19 mouse cellular contexts compared by ENCODE assay signal in genomic region chr11:87701877-87702620, GRCm38 (mm10). TPM values are rescaled to one million over a fixed set of nuclear protein-coding genes. Genes with fewer than 3 reads are reported as not detected.
DNase-seq lines count a peak whose midpoint lies in the region; ATAC-seq and TF ChIP-seq lines count a peak whose summit lies in the region.
"Had no signal": no experiment of that assay in that cellular context is flagged by ENCODE, and none has a peak within 500 bp of the region (broad histone marks: within the 10 kb centered on the region; RNA-seq: fewer than 3 reads in every experiment).

No protein-coding gene starts in this region.

- H3K36me3 ChIP-seq in kidney, embryonic 14.5 days (ENCODE audit: control insufficient read depth, insufficient read depth, low read length) = no peaks in the 10 kb centered on the region
- peaks cover 28 to 79% of the 10 kb centered on the region in 2 experiments for H3K36me3 ChIP-seq in CH12.LX (replicated peaks in 1 of 2; ENCODE audit: control insufficient read depth in 1 of 2, insufficient read depth in 1 of 2, low read length in 1 of 2)
- H3K36me3 ChIP-seq in liver, embryonic 12.5 days = peaks cover 2% of the 10 kb centered on the region; the same call in 1 of the 2 replicates
- no peaks in the 10 kb centered on the region; the same call in 1 of the 2 replicates for H3K36me3 ChIP-seq in small intestine, adult 2 months (ENCODE audit: control insufficient read depth, insufficient read depth, low read length)
- H3K36me3 ChIP-seq: embryonic facial prominence, embryonic 12.5 days had no signal

- intact Hi-C loops in left cerebral cortex, postnatal 14 days (cut with DNase I) = no loop called here

- WGBS in kidney, embryonic 14.5 days = 83% methylated on average over 14 of the region's 14 CpGs
- WGBS in liver, embryonic 12.5 days (ENCODE audit: insufficient replicate concordance) = 36% methylated on average over 14 of the region's 14 CpGs
- WGBS in small intestine, adult 2 months = 26% methylated on average over 14 of the region's 14 CpGs

- no peak overlapping the region for H3K9ac ChIP-seq in kidney, embryonic 14.5 days (ENCODE audit: low read depth, low read length)
- peak overlapping the region; percentile 15; the same call in 1 of the 2 replicates for H3K9ac ChIP-seq in CH12.LX (ENCODE audit: insufficient read depth, low read depth)
- peak overlapping the region; percentile 28; the same call in 1 of the 2 replicates for H3K9ac ChIP-seq in liver, embryonic 12.5 days
- H3K9ac ChIP-seq: embryonic facial prominence, embryonic 12.5 days; lung, embryonic 14.5 days had no signal

- no peak overlapping the region for H3K27ac ChIP-seq in kidney, embryonic 14.5 days (ENCODE audit: low read depth, low read length)
- H3K27ac ChIP-seq in CH12.LX (ENCODE audit: insufficient read depth, low read depth) = no peak overlapping the region
- peak overlapping the region; percentile 78 for H3K27ac ChIP-seq in liver, embryonic 12.5 days
- peak overlapping the region; percentile 82 for H3K27ac ChIP-seq in small intestine, adult 2 months (ENCODE audit: insufficient read depth, low read depth, low read length)
- H3K27ac ChIP-seq: embryonic facial prominence, embryonic 12.5 days; hindbrain, postnatal 0 days; macrophage had no signal

- TF ChIP-seq EP300 in CH12.LX (IDR thresholded peaks at IDR 0.05; ENCODE audit: low read length) = no peak

- H3K9me3 ChIP-seq in kidney, embryonic 14.5 days (ENCODE audit: control insufficient read depth, low read length) = no peaks in the 10 kb centered on the region
- no peaks in the 10 kb centered on the region for H3K9me3 ChIP-seq in CH12.LX (replicated peaks; ENCODE audit: low read length)
- H3K9me3 ChIP-seq in liver, embryonic 12.5 days (replicated peaks) = no peaks in the 10 kb centered on the region
- H3K9me3 ChIP-seq: embryonic facial prominence, embryonic 12.5 days had no signal

- ATAC-seq in kidney, embryonic 14.5 days (ENCODE audit: low FRiP score, low TSS enrichment) = no peak
- ATAC-seq in liver, embryonic 12.5 days = no peak
- ATAC-seq: forebrain, embryonic 16.5 days; hindbrain, postnatal 0 days had no signal

- TF ChIP-seq POLR2A in CH12.LX (IDR thresholded peaks at IDR 0.05; ENCODE audit: low read depth, low read length) = no peak; the same call in 1 of the 2 replicates
- TF ChIP-seq POLR2A in small intestine, adult 2 months (IDR thresholded peaks at IDR 0.05; ENCODE audit: low read depth, low read length) = no peak

- DNase-seq in kidney, adult 8-10 months = peak; percentile 12 to 42
- no peak for DNase-seq in CH12.LX (ENCODE audit: extremely low read depth)
- DNase-seq in thymus, postnatal 10 days (ENCODE audit: low spot score in 2 of 2) = no peak
- no peak for DNase-seq in left cerebral cortex, postnatal 14 days (ENCODE audit: low spot score in 2 of 2)
- DNase-seq: adrenal gland, postnatal 25 days; cerebellum, adult 2 months; heart, adult 11 months; heart, postnatal 4 days; lung, embryonic 14.5 days; right cerebral cortex, adult 18-20 months; thymus, postnatal 14 days had no signal

- peaks cover 49% of the 10 kb centered on the region for H3K79me2 ChIP-seq in CH12.LX (replicated peaks; ENCODE audit: control insufficient read depth, extremely low read depth, insufficient read depth, poor library complexity, severe bottlenecking)

- no peak overlapping the region for H3K4me2 ChIP-seq in kidney, embryonic 14.5 days (replicated peaks; ENCODE audit: low read depth, low read length)
- peak overlapping the region; percentile 67 for H3K4me2 ChIP-seq in CH12.LX (ENCODE audit: insufficient read depth, low read depth, poor library complexity, severe bottlenecking)
- peak overlapping the region; percentile 34 for H3K4me2 ChIP-seq in liver, embryonic 12.5 days
- H3K4me2 ChIP-seq: embryonic facial prominence, embryonic 12.5 days; lung, embryonic 14.5 days had no signal

- no peak overlapping the region for H3K4me3 ChIP-seq in kidney, embryonic 14.5 days (ENCODE audit: low read length)
- H3K4me3 ChIP-seq in CH12.LX (replicated peaks in 1 of 3; ENCODE audit: low read depth in 2 of 3, low read length in 2 of 3, poor library complexity in 1 of 3) = no peak overlapping the region
- H3K4me3 ChIP-seq in liver, embryonic 12.5 days = no peak overlapping the region; the same call in 1 of the 2 replicates
- no peak overlapping the region for H3K4me3 ChIP-seq in small intestine, adult 2 months (ENCODE audit: low read depth, low read length)
- H3K4me3 ChIP-seq: embryonic facial prominence, embryonic 12.5 days had no signal

- no peaks in the 10 kb centered on the region for H3K4me1 ChIP-seq in kidney, embryonic 14.5 days (ENCODE audit: control insufficient read depth, insufficient read depth, low read length)
- peaks cover 17 to 55% of the 10 kb centered on the region in 2 experiments for H3K4me1 ChIP-seq in CH12.LX (ENCODE audit: control insufficient read depth in 1 of 2, insufficient read depth in 2 of 2)
- H3K4me1 ChIP-seq in liver, embryonic 12.5 days = peaks cover 84% of the 10 kb centered on the region
- peaks cover 47% of the 10 kb centered on the region for H3K4me1 ChIP-seq in small intestine, adult 2 months (ENCODE audit: control insufficient read depth, insufficient read depth, insufficient read length, low read length)
- H3K4me1 ChIP-seq: embryonic facial prominence, embryonic 12.5 days had no signal

- in situ Hi-C loops in CH12.LX (cut with MboI; ENCODE audit: low pct_ligation_motif_present, low pct_unique_long_range_greater_than_20kb, low sequenced_read_pairs) = no loop called here

- no peak for TF ChIP-seq CTCF in CH12.LX (conservative IDR thresholded peaks at IDR 0.05 in 1 of 2, IDR thresholded peaks at IDR 0.05 in 1 of 2; ENCODE audit: low read depth in 2 of 2, low read length in 2 of 2)
- no peak for TF ChIP-seq CTCF in small intestine, adult 2 months (IDR thresholded peaks at IDR 0.05; ENCODE audit: extremely low read depth, insufficient read length, insufficient replicate concordance, low read depth, low read length)

- no peak for TF ChIP-seq RAD21 in CH12.LX (IDR thresholded peaks at IDR 0.05; ENCODE audit: low read depth, low read length)

- H3K27me3 ChIP-seq in kidney, embryonic 14.5 days (ENCODE audit: control insufficient read depth, insufficient read depth, low read length) = no peaks in the 10 kb centered on the region
- H3K27me3 ChIP-seq in CH12.LX (replicated peaks) = no peaks in the 10 kb centered on the region
- H3K27me3 ChIP-seq in liver, embryonic 12.5 days (replicated peaks) = no peaks in the 10 kb centered on the region
- H3K27me3 ChIP-seq in small intestine, adult 2 months (ENCODE audit: control insufficient read depth, insufficient read depth, low read length) = no peaks in the 10 kb centered on the region
- H3K27me3 ChIP-seq: embryonic facial prominence, embryonic 12.5 days had no signal

- dilution Hi-C loops in CH12.LX (cut with MboI; ENCODE audit: extremely low pct_ligation_motif_present, extremely low pct_unique_long_range_greater_than_20kb, low sequenced_read_pairs) = no loop called here

TF ChIP-seq in CH12.LX, 34 proteins besides CTCF, POLR2A, EP300 and RAD21 (continues in another document):
- no peak for TF ChIP-seq E2F4 (IDR thresholded peaks at IDR 0.05; ENCODE audit: insufficient replicate concordance, low read depth, low read length)
- no peak; the same call in 1 of the 2 replicates for TF ChIP-seq MXI1 (IDR thresholded peaks at IDR 0.05; ENCODE audit: low read depth, low read length)
- TF ChIP-seq ZKSCAN1 (IDR thresholded peaks at IDR 0.05; ENCODE audit: borderline replicate concordance, low read depth, low read length) = no peak
- TF ChIP-seq CHD2 (IDR thresholded peaks at IDR 0.05; ENCODE audit: low read length) = no peak
- TF ChIP-seq ZC3H11A (IDR thresholded peaks at IDR 0.05; ENCODE audit: low read depth, low read length) = no peak
- TF ChIP-seq BHLHE40 (IDR thresholded peaks at IDR 0.05; ENCODE audit: low read depth, low read length) = peak; percentile 42; the same call in 1 of the 2 replicates
- 0 out of 2 replicates have a peak, but pooled peaks have one; percentile 5 for TF ChIP-seq SIN3A (IDR thresholded peaks at IDR 0.05; ENCODE audit: low read length)
- TF ChIP-seq HCFC1 (IDR thresholded peaks at IDR 0.05; ENCODE audit: low read depth, low read length) = no peak
- no peak for TF ChIP-seq NELFE (IDR thresholded peaks at IDR 0.05; ENCODE audit: low read depth, low read length)
- TF ChIP-seq NRF1 (IDR thresholded peaks at IDR 0.05; ENCODE audit: low read depth, low read length) = peak; percentile 62
- no peak for TF ChIP-seq ETS1 (conservative IDR thresholded peaks at IDR 0.05; ENCODE audit: low read depth, low read length)
- TF ChIP-seq MYC (IDR thresholded peaks at IDR 0.05; ENCODE audit: low read depth, low read length) = 0 out of 2 replicates have a peak, but pooled peaks have one; percentile 54
- 0 out of 2 replicates have a peak, but pooled peaks have one; percentile 28 for TF ChIP-seq TBP (conservative IDR thresholded peaks at IDR 0.05; ENCODE audit: low read depth, low read length)
- no peak for TF ChIP-seq ZMIZ1 (IDR thresholded peaks at IDR 0.05; ENCODE audit: low read depth, low read length)

RNA-seq across cellular contexts. Expression of gene Supt4a, which starts 35.3 kb away (rescaled TPM):
- 188 and 200 TPM in 2 replicates for polyA plus RNA-seq in kidney, embryonic 14.5 days (2014; fragmentation: Nextera tagmentation; extraction: Ambion mirVana)
- total RNA-seq in CH12.LX (2012; rRNA removed) (241 and 287 TPM in 2 replicates), CH12.LX (2014; rRNA removed) (251 and 256 TPM in 2 replicates)
- 220 and 229 TPM in 2 replicates for polyA plus RNA-seq in CH12.LX (2012; ENCODE audit: insufficient read length, low read depth)
- polyA plus RNA-seq in liver, embryonic 12.5 days (2016; fragmentation: Nextera tagmentation; extraction: Ambion mirVana) = 207 and 209 TPM in 2 replicates
- 21.5 and 43.3 TPM in 2 replicates for polyA plus RNA-seq in small intestine, adult 2 months (2012; rRNA removed)
- 10 to 100 TPM; 60.6 to 67.6 TPM for total RNA-seq in left cerebral cortex, postnatal 14 days (2021)

RNA-seq across cellular contexts. Expression of gene Rnf43, which starts 39.5 kb away (rescaled TPM):
- 5.9 and 10.4 TPM in 2 replicates for polyA plus RNA-seq in kidney, embryonic 14.5 days (2014; fragmentation: Nextera tagmentation; extraction: Ambion mirVana)
- total RNA-seq in CH12.LX (2012; rRNA removed) = 23.8 and 27.7 TPM in 2 replicates
- total RNA-seq in CH12.LX (2014; rRNA removed) = 10.7 and 12.2 TPM in 2 replicates
- polyA plus RNA-seq in CH12.LX (2012; ENCODE audit: insufficient read length, low read depth) = 26.3 and 27.8 TPM in 2 replicates
- 5.3 and 6.9 TPM in 2 replicates for polyA plus RNA-seq in liver, embryonic 12.5 days (2016; fragmentation: Nextera tagmentation; extraction: Ambion mirVana)
- polyA plus RNA-seq in small intestine, adult 2 months (2012; rRNA removed) = 16.3 and 19.6 TPM in 2 replicates
- 1 to 10 TPM; 2.6 to 4.1 TPM for total RNA-seq in left cerebral cortex, postnatal 14 days (2021)

RNA-seq across cellular contexts. Expression of gene Tspoap1, which starts 58.3 kb away (rescaled TPM):
- polyA plus RNA-seq in kidney, embryonic 14.5 days (2014; fragmentation: Nextera tagmentation; extraction: Ambion mirVana) = 3.0 and 4.2 TPM in 2 replicates
- total RNA-seq in CH12.LX (2012; rRNA removed) (19.9 and 36.9 TPM in 2 replicates), CH12.LX (2014; rRNA removed) (12.8 and 16.5 TPM in 2 replicates)
- polyA plus RNA-seq in CH12.LX (2012; ENCODE audit: insufficient read length, low read depth) = 11.6 and 12.3 TPM in 2 replicates
- polyA plus RNA-seq in liver, embryonic 12.5 days (2016; fragmentation: Nextera tagmentation; extraction: Ambion mirVana) = 5.9 and 6.2 TPM in 2 replicates
- 0.89 and 1.3 TPM in 2 replicates for polyA plus RNA-seq in small intestine, adult 2 months (2012; rRNA removed)
- total RNA-seq in left cerebral cortex, postnatal 14 days (2021) = 100 to 1,000 TPM; 154 to 162 TPM
- total RNA-seq: gastrocnemius, adult 18-20 months had no signal

Comparison
In these comparisons a context has a peak if more than half of its experiments do, and no peak if none do; other contexts are left out.
1. DNase-seq: peak in kidney, adult 8-10 months (2 of 2); none in CH12.LX (single experiment), thymus, postnatal 10 days (0 of 2) and left cerebral cortex, postnatal 14 days (0 of 2).
2. H3K27ac ChIP-seq: peak in liver, embryonic 12.5 days (single experiment) and small intestine, adult 2 months (single experiment); none in kidney, embryonic 14.5 days (single experiment) and CH12.LX (single experiment).